Mouse (Mus musculus): ENCODE results near the gene Fgf8.

Fgf8 gene

DNA sequence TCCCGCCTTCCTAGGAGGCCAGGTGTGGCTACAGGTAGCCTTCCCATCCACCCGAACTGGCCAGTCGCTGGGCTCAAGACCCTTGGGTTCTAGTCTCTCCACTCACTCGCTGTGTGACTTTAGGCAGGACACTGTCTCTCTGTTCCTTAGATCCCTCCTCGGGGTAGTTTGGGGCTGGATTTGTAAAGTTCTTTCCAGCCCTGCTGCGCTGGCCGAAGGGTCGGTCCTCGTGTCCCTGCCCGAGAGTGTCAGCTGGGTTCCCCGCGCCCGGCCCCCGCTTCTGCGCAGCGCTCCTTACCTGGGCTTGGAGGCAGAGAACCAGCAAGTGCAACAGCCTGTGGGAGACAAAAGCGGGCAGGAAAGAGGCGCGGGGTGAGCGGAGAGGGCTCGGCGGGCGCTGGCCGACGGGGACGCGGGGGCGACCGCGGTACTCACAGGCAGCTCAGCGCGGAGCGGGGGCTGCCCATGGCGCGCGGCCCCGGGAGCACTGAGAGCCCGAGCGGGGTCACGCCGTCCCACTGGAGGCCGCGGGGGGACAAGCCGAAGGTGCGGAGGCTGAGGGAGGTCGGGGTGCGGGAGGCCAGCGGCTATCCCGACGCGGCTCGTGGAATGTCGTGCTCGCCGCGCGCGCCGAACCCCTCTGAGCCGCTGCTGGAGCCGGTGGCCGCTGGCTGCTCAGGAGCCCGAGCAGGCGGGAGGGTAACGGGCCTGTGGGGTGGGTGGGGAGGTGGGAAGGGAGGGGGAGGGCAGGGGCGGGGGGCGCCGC lies at the start of gene Fgf8:
TSS of gene Fgf8 (minus strand) at position 698 of the 766 bp plus-strand sequence.
- DNase-seq: no peak

DNA sequence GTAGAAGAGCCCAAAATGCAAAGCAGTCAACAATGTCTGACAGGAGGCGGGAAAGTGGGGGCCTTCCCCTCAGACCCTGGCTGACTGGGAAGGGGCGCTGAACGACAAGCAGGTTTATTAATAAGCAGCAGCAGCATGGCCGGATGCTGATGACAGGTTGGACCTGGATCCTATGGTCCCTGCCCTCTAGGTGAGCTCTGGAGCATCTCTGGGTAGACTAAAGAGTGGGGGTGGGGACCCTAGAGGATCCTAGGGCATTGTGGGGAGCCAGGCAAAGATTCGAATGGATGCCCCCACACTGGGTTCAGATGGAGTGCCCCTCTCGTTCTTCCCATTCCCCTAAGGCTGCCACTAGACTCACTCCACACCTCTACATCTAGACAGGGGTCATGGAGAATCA lies 49.7 kb upstream of the Fgf8 start:
- no peak for DNase-seq

DNA sequence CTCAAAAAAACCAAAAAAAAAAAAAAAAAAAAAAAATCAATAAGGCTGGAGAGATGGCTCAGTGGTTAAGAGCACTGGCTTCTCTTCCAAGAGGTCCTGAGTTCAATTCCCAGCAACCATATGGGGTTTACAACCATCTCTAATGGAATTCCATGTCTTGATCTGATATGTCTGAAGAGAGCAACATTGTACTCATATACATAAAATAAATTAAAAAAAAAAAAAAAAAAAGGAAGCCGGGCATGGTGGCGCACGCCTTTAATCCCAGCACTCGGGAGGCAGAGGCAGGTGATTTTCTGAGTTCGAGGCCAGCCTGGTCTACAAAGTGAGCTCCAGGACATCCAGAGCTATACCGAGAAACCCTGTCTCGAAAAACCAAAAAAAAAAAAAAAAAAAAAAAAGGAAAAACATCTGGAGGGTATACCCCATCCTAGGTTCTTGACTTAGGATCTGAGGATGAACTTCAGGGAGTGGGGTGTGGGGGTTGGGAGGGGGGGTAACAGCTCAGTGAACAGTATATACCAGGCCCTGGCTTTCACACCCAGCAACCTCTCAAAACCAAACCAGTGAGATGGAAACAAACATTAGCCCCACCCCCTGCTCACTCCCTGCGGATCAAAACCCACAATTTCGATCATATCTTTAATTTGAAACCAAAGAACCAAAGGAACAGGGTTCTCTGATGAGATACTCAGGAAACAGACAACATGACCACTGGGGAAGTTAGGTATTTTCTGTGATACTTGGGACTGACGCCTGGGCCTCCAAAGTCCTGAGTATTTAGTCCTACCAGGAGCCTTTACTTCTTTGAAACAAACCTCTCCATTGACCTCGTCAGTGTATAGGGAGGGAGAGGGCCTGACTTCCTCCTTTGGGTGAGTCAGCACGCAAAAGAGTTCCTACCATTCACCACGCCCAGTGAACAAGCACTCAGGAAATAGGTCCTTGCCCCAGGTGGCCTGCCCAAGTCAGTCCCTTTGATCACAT lies 47.5 kb upstream of the Fgf8 start:
- no peak for DNase-seq

DNA sequence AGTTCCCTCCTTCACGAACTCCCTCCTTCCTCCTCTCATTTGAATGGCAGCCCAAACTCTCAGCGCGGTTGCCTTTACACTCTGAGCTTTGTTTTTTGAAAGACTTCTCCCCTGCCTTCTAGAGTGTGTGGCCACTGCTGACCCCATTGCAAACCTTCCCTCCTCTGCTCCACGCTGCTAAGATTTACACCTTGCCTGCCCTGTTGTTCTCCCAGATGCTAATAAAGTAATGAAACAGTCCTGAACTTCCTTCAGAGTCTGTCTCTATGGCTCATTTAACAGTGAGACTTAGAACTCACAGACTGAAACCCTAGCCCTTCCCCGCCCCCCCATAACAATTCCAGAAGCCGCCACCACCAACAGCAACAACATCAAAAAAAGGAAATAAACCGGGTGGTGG lies 46.6 kb upstream of the Fgf8 start:
- DNase-seq: no peak

DNA sequence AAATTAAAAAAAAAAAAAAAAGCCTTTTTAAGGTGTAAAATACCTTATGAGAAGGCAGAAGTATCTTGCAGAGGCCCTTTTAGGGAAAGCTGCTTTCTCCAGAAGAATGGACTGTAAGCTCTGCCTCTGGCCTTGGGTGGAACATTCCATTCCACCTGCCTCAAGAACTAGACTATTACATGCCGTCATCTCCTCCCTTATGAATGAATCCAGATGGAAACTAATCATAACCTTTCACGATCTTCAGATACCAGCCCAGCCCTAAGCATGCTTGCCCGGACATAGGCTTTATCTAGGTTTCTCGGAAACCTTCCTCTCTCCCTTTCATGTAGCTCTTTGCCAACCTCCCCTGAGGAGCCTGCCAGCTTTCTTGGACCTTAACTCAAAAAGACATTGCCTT lies 45.6 kb upstream of the Fgf8 start:
- DNase-seq: no peak

DNA sequence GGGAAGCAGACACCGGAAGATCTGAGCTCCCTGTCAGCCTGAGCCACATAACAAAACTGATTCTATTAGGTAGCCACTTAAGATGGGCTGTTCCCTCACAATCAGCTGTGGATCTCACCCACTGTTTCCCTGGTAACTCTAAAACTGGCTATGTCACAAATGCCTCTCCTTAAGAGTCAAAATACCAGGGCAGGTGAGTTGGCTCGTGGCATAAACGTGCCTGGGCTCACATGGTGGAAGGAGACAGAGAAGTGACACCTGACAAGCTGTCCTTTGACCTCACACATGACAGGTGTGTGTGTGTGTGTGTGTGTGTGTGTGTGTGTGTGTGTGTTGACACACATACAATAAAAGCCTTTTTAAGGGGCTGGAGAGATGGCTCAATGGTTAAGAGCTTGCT lies 44.7 kb upstream of the Fgf8 start:
- no peak for DNase-seq

DNA sequence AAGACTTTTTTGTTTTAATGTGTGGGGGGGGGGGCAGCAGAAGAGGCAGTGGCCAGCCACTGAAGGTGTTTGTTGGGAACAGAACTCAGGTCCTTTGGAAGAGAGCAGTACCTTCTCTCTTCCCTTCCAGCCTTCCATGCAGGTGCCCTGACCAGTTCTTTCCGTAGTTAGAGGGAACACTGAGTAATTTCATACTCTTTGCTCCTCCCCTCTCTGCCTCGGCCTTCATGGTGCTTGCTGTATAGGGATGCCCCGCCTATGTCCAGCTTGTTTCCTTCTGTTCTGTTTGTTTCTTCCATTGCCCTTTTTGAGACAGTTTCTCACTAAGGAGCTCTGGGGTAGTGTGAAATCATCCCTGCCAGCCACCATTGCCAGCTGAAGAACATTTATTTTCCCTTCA lies 42.8 kb upstream of the Fgf8 start:
- no peak for DNase-seq

DNA sequence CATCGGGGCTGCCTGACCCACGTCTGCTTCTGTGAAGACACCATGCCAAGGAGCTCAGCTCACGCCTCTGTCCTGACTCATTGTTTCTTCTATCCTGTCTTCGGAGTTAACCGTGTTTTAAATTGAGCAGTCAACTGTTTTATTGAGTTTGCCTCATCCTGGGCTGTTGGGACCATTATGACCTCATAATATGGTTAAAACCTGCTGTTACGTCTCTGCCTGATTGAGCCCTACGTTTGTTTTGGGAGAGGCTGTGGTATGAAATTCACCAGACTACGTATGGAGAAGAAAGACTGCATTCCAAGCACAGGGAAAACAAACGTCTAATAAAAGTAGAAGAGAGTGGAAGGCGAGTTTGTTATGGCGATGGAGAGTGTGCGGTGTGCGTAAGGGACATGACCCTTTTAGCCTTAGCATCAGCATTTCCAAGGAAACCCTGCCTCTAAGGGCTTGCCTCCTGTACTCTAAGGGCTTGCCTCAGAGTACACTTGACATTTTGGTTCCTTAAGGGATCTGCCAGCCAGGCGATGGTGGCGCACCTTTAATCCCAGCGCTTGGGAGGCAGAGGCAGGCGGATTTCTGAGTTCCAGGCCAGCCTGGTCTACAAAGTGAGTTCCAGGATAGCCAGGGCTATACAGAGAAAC lies 41.3 kb upstream of the Fgf8 start:
- DNase-seq: no peak

DNA sequence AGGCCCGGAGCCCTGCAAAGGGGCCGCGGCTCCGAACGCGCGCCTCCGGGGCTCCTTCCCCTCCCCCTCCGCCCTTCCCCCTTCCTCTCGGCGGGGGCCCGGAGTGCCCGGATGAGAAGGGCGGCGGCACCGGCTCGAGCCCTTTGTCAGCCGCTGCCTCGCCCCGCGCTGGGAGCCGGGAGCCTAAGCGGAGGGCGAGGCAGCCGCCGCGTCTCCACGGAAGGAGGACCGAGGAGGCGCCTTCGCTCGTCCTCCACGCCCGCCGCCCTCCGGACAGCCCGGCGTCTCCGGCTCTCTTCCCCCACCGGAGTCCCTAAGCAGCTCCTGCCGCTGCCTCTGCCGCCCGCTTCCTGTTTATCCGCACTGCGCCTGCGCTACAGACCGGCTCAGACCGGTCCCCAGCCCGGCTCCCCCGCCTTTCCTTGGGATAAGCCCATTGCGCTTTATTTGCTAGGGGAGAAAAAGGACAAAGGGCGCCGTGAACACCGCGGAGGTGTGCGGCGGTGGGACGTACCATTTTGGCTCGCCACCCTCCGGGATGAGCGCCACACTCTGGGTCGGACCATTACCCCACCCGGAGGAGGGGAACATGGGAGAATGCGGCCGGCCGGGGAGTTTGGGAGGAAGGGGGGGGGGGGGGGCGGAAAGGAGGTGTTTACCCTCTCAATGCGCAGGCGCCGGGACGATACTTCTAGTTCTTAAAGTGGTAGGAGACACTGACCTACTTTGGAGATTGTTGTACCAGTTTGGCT lies 40.6 kb upstream of the Fgf8 start, which contains the start of gene Mgea5:
TSS of gene Mgea5 (minus strand) at position 657 of the 752 bp plus-strand sequence.
- DNase-seq: peak; percentile 99

DNA sequence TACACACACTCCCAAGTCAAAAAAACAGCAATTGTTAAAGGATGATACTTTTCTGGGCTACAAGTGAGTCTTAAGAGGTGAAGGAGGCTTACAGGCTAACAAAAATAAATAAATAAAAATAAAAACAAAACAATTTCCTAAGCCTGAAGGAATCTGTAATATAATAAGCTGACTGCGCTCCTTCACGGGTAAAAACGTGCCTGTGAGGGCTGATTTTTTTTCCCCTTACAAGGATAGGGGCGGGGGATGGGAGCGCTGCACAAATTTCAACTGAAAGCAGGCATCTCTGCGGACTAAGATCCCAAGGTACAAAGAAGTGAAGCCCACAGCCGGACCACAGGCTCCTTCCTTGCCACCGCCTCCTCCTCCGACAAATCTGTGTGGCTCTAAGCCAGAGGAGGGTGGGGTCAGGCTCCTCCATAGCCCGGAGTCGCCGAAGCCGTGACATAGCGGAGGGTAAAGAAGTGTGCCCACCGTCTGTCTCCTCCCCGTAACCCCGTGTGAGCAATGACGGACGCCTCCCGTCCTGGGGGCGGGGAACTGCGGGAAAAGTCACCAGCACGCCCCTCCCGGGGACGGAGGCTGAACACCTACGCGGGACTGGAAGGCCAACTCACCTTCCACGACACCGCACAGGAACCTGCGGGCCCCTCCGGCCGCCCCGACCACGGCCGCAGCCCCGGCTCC lies 39.7 kb upstream of the Fgf8 start:
- peak; percentile 62 for DNase-seq

DNA sequence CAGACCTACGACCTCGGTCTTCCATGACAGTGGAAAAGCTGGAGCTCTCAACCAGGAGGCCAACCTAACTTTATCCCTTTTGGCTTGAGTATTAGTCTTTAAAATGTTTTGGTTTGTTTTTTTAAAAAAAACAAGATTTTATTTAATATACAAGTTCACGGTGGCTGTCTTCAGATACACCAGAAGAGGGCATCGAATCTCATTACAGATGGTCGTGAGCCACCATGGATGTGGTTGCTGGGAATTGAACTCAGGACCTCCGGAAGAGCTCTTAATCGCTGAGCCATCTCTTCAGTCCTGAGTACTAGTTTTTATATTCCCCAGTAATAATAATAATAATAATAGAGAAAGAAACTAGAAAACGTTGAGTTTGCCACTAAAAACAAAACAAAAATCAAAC lies 39.0 kb upstream of the Fgf8 start:
- DNase-seq: no peak

DNA sequence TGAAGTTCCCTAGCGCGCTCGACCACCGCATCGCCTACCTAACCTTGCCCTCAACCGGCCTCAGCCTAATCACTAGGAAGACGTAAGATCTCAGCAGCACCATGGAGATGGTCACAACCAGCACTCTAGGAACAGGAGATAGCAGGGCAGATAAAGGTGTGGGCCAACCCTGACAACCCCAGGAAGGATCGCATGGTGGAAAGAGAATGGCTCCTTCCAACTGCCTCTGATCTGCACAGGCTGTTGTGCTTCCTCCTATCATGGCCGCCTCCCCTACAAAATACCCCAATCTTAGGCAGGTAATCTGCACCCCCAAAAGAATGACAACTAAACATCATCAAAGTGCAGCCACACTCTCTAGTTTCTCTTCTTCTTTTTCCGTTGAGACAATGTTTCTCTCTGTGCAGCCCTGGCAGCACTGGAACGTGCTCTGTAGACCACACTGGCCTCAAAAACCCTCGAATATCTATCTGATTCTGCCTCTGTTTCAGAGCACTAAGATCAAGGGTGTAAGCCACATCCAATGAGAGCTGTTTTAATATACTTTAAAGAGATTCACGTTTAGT lies 37.7 kb upstream of the Fgf8 start:
- DNase-seq: no peak

DNA sequence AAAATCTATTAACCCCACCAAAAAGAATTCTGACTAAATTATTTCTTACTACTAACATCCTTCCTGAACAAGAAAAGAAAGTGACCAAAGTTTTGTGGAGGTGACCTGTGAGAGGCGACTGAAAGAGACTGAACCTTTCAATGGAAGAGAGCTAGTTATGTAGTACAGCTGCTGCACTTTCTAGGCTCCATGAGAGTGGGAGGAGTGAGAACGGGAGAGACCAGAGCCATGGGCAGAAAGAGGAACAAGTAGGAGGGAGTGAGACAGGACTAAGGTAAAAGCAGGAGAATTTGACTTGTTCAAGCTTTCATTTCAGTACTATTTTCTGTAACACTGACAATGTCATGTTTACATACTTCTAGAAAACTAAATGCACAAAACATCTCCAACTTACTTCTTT lies 32.8 kb upstream of the Fgf8 start:
- DNase-seq: no peak

DNA sequence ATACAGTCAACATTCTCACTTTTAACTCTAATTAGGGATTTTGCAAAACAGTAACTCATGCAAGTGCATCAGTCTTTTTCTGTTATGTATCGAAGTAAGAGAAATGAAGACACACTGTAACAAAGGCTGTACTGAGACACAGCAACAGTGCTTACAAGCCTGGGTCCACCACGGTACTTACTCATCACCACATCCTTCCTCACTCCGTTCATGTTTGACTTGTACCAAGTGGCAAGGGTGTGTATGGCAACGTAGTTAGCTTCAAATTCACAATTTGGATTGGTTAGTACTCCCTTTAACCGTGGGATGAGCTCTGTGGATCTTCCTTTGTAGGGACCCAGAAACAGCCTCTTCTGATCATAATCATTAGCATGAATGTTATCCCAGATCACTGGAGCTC lies 28.8 kb upstream of the Fgf8 start:
- no peak for DNase-seq

DNA sequence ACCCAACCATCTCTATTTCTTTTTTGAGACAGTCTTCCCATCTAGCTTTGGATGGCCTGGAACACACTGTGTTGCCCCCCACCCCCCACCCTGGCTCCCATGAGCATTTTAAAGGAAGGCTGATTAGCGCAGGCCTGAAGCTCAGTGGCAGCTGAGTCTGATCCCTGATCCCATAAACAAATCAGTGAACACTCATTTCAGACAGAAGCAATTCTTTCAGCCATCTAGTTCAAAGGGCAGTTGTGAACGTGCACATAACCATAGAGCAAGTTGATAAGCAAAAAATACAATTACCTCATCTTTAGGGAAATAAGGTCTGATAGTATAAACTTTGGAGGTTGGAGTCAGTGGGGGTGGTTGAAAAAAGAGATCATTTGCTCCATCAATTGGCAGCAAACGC lies 18.1 kb upstream of the Fgf8 start:
- no peak for DNase-seq

DNA sequence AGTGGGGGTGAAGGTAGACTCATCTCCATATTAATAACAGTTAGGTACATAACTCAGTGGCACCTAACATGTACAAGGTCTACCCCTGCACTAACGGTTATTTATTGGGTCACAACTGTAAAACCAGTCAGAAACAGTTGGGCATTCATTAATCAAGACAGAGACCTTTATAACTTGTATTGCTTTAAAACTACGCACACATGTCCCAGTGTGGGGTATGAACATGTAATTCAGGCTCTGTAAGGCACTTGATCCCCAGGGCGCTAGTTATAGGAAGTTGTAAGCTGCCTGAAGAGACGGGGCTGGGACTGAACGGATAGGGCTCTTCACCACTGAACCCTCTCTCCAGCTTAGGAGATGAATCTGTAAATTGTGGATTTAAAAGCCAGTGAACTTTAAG lies 16.0 kb upstream of the Fgf8 start:
- no peak for DNase-seq

DNA sequence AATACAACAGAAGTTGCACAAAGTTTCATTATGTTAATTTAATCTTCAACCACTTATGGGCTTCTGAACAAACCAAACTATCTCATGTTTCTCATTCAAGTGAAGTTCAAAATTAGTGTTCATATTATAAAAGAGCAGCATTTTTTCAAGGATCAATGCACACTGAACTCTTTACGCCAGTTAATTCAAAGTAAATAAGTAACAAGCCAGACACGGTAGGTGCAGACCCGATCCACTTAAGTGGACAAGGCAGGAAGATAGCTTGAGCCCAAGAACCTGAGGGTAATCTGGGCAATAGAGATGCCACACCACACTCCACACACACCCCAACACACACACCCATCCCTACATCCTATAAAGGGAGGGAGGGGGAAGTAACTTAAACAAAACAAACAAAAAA lies 10.8 kb upstream of the Fgf8 start:
- no peak for DNase-seq

DNA sequence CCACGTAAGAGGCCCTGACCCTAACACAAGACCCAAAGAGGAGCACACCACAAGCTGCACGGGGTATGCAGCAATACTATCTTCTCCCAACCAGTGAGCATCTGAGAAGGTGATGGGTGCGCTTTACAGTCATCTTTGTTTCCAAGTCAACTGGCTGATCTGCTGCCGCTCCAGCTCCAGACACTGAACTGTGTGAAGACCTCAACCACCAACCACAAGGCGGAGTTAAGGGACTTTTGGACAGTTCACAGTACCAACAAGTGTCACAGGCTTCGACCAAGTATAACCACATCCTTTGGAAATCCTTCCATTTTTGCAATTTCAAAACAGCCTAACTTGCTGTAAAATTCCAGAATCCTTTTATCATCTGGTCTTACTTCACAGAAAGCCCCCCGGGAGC lies 9.2 kb upstream of the Fgf8 start:
- DNase-seq: no peak

DNA sequence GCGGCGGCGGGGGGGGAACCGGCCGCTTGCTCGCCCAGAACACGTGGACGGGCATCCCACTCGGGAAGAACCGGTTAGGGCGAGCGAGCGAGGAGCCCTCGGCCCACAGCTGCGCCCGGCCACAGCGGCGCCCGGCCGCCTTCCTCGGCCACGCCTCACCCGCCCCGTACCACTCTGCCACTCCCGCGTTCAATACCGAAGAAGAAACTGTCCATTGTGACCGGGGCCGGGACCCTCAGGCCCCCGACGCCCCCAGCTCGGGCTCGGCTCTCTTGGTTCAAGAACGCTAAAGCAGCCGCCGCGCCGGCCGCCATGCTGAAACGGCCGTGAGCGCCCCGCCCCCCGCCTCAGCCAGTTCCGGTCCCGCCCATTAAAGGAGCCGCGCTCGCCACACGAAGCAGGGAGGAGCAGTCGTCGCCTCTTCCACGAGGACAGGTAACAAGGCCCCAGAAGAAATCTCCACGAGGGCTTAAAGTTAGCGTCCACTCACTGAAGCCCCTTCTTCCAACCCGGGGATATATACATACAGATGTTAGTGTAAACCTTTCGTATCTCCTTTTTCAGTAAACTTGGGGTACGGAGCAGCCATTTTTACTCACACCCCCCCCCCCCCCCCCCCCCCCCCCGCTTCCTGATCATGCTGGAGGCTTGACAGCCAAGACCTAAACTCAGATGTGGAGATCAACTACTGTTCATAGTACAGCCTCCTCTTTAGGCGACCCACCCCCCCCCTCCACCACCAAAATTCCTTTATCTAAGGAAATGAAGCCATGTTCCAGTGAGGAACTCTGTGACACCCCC lies 6.7 kb upstream of the Fgf8 start, which contains the start of gene Npm3:
TSS of gene Npm3 (minus strand) at position 349 of the 801 bp plus-strand sequence.
- peak; percentile 75 for DNase-seq

DNA sequence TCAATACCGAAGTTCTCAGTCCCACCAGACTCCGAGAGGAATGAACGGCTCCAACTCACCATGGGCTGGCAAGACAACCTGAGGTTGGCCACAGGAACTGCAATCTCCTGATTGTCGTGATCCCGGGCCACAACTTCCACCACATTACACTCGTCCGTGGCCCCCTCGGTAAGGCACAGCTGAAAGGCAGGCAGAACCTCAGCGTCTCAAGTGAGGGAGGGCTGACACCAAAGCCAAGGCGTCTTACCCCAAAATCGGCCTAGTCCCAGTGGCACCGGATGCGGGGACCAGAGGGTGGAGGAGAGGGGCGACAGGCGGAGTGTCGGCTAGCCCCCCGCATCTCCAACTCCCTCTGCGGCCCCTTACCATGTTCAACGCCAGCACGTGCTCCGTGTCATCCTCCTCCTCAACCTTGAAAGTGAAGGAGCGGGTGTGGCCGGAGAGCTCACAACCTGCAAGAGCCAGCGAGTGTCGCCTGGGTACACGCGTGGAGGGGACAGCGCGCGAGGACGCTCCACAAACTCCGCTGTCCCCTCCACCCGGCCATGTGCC lies 6.1 kb upstream of the Fgf8 start:
- DNase-seq: no peak
